Mouse (Mus musculus) myocyte (in vitro differentiated cells): ENCODE measurements around the gene Gpi1.

Experiments used
- E2F4 ChIP-seq: IDR thresholded peaks from one replicate; pipeline ENCODE4 v1.6.1; 2011; ENCODE audit warnings: mild to moderate bottlenecking, control low read depth, moderate library complexity; ENCODE audit not compliant: insufficient read depth
- POLR2A ChIP-seq: IDR thresholded peaks from one replicate; pipeline ENCODE4 v1.6.1; 2011; ENCODE audit warnings: low read depth, mild to moderate bottlenecking, control low read depth, moderate library complexity; ENCODE audit not compliant: insufficient read length
- TCF12 ChIP-seq: IDR thresholded peaks from one replicate; pipeline ENCODE4 v1.6.1; 2011; ENCODE audit warnings: mild to moderate bottlenecking, control low read depth; ENCODE audit not compliant: poor library complexity, insufficient read depth, severe bottlenecking
- USF1 ChIP-seq: IDR thresholded peaks from one replicate; pipeline ENCODE4 v1.6.1; 2011; ENCODE audit warnings: low read depth, mild to moderate bottlenecking, control low read depth, moderate library complexity

DNA sequence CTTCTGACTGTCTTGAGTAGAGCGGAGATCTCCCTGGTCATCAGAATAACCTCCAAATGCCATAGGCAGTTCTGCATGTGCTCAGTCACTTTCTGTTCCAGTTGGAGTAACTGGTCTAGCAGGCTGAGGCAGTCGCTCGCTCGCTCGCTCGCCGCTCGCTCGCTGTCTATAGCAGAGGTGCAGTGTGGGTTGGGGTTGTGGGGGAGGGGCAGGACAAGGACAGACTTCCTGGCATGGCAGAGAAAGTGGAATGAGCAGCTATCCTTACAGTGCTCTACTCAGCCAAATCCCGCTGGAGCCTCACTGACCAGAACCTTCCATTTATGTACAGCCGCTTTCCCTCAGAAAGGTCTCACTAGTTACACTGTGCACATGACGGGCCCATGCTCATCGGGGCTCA lies 46.8 kb downstream of the Gpi1 start:
- TF ChIP-seq E2F4: no peak
- TF ChIP-seq POLR2A: no peak
- no peak for TF ChIP-seq USF1
- no peak for TF ChIP-seq TCF12
